Mouse (Mus musculus): ENCODE measurements around the gene AB124611.

GRCm38 (mm10) chr9:21553607-21554273, 27.8 kb downstream of the AB124611 start:
- no peak for TF ChIP-seq CTCF (IDR thresholded peaks at IDR 0.05)
- no peak for TF ChIP-seq EP300 (IDR thresholded peaks at IDR 0.05)
